Mouse (Mus musculus) NIH3T3 (cell line): ENCODE measurements around the gene Lrpap1.

Experiments
- DNase-seq: peaks from one replicate; pipeline ENCODE4 v3.0.0-alpha.2; 2012; ENCODE audit warnings: low read depth

The Lrpap1 gene

DNA sequence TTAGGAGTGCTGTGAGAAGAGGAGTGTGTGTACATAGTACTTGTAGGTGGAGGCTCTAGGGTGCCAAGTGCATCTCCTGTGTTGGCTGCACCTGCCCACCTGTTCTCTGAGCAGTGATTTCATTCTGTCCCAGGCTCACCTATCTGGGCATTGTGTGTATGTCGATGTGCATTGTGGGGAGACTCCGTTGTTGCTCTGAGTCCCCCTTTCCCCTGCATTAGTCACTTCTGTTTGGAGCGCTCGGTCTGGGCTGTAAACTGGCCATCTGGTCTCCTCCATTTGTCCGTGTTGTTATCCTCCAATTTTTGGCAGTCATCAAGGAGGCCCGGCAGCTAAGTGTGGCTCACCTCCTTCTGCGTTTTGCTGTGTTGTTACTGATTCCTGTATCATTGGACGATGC lies 14.5 kb upstream of the Lrpap1 start:
- DNase-seq, result no peak

DNA sequence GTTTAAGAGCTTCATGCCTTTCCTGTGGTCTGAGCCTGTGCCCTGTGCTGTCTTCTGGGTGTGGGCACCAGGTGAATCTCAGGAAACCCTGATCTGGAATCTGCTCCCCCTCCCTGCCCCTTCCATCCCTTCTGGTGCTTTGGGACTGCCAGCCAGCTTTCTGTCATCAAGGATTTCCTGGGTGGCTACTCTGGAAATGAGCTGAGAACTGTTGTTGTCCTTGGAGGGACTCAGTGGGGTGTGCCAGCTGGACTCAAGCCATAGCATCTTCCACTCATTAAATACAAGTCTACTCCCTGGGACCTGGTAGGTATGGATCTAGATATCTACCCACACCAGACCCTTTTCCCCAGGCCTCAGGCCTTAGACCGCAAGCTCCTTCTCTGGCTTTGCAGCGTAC lies 12.9 kb upstream of the Lrpap1 start:
- peak; percentile 10 for DNase-seq

DNA sequence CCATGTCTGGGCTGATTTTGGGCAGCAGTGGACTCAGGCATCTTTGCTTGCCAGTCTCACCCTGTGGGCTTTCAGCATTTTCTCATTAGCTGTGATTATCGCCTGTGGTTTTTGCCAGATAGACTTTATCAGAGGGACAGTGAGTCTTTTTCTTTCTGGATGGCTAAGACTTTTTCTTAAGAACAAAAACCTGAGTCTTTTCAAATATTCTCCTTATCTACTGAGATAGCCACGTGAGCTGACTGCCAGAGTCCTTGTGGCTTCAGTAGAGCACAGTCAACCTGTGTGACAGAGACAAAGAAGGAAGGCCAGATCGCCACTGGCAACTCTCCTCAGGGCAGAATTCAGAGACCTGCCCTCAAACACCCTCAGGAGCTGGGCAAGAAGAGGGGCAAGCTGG lies 12.1 kb upstream of the Lrpap1 start:
- no peak for DNase-seq

DNA sequence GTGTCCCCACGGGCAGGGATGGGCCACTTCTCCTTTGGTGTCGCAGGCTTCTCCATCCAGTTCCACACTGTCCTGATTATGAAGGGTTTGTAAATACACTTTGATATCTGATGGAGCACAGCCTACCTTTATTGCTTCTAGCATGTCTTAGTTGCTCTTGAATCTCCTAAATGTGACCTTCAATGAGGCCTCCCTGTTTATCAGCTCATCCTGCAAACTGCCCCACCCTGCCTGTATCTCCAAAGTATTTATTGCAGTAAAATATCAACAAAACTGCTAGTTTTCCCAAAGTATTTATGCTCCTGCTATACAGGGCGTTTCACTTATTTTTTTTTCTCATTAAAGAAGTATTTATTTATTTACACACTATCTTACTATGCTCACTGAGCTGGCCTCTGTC lies 10.4 kb upstream of the Lrpap1 start:
- no peak for DNase-seq

- DNase-seq, result no peak
Observed at GRCm38 (mm10) chr5:35112444-35112843, 6.9 kb upstream of the Lrpap1 start.

GRCm38 (mm10) chr5:35105922-35106298 lies 344 bp upstream of the Lrpap1 start:
- no peak for DNase-seq

DNA sequence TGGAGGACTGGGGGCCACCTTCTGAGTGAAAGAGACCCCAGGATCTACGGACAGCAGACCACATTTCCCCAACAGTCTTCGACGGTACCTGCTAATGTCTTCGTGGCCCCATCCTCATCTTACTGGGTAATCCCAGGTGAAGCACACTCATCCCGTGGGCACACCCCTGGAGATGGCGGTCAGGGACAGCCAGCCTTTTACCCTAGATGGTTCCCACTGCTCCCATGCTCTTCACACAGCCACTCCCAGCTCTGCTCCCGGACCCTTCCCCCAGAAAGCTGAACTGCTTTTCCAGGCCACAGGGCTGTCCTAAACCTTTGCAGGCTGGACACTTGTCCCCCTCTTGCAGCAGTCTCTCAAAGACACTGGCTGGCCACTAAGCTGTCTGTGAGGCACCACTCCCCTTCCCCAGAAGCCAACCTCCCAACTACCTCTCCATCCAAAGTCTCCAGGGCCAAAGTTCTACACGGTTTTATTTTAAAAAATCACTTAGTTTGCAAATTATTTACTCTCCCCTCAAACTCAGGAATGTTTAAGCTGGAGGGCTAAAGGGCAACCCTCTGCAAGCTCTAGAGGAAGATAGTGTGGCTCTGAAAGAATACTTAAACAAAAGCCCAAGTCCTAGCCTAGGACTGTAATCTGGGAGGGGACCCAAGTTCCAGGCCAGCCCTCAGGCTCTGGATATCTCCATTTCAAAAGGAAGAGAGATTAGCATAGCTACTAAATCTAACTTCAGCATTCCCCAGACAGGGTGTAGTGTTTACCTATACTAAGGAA lies 1.2 kb downstream of the Lrpap1 start:
- no peak for DNase-seq

DNA sequence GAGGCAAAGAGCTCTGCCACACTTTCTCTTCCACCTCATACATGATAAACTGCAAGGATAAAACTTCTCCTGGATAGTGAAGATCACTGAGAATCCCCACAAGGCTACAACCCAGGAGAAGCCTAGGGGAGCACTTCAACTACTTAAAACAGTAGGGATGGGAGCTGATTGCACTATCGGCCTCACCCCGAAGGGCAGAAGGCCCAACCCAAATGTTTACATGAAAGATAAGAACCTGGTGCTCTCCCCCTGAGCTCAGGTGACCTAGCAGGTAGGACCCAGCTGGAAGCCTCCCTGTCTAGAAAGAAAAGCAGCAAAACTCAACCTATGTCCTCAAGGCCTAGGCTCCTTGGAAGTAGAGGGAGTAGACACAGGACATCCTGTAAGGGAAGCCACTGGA lies 2.0 kb downstream of the Lrpap1 start:
- no peak for DNase-seq

GRCm38 (mm10) chr5:35103086-35103485 lies 2.5 kb downstream of the Lrpap1 start:
- no peak for DNase-seq

- no peak for DNase-seq
Observed at GRCm38 (mm10) chr5:35091636-35092035, 13.9 kb downstream of the Lrpap1 start.

DNA sequence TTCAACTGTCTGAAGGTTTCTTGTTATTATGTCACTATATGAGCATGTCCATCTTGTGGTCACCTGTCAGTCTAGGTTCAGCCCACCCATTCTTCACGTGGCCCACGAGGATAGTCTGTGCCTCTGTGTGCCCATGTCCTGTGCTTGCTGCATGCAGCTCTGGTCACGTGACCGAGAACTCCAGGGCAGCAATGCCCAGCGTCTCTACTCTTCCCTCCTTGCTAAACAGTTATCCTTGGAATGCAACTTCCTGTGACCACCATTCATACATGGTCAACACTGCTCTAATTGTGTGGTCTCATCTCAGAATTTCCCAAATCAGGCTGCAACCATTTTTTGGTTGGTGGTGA lies 16.0 kb downstream of the Lrpap1 start:
- no peak for DNase-seq

- peak; percentile 66 for DNase-seq
Observed at GRCm38 (mm10) chr5:35088785-35089613, 16.6 kb downstream of the Lrpap1 start.

GRCm38 (mm10) chr5:35084913-35085312 lies 20.7 kb downstream of the Lrpap1 start:
- DNase-seq, result no peak

DNA sequence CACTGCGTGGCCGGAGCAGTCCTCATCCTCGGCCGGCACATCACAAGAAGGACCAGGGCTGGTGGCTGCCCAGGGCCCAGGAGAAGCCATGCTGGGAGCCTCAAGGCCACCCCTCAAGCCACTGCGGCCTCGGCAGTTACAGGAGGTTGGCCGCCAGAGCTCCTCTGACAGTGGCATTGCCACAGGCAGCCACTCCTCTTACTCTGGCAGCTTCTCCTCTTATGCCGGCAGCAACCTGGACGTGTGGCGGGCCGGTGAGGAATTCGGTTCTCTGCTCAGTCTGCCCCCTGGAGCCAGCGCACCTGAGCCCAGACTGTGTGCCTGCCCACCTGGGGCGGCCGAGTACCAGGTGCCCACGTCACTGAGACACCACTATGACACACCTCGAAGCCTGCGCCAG lies 26.5 kb downstream of the Lrpap1 start:
- no peak for DNase-seq

DNA sequence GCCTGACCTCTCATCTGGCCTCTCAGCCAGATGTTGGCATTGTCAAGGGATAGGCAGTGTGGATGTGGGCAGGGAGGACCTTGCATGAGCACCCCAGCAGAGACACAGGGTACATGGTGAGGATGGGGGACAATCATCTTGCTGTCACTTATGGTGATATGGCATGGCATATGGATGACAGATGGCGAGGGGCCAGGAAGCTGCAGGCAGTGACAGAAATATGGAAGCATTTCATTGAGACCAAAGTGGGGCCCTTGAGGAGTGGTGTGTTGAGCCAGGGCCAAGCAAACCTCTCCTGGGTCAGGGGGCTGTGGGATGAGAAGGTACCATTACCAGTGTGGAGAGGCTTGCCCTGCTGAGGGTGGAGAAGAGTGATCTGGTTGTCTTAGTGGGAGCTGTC lies 29.2 kb downstream of the Lrpap1 start:
- no peak for DNase-seq

GRCm38 (mm10) chr5:35073992-35074391 lies 31.6 kb downstream of the Lrpap1 start:
- DNase-seq, result no peak

DNA sequence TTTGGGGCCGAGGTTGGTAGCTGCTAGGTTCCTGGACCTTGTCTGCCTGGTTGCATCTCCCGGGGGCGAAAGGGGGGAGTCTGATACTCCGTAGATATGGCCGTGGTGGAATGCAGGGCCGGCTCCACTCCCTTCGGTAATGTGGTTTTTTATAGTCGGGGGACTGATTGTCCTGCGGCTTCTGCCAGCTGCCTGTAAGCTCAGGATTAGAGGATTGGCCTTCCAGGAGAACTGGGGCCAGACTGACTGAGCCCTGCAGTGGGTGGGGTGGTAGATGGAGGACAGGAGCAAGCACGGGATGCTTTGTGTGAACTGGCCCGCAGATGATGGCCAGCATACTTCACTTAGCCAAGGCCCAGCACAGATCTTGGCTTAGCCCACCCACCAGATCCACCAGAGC lies 32.3 kb downstream of the Lrpap1 start:
- no peak for DNase-seq

DNA sequence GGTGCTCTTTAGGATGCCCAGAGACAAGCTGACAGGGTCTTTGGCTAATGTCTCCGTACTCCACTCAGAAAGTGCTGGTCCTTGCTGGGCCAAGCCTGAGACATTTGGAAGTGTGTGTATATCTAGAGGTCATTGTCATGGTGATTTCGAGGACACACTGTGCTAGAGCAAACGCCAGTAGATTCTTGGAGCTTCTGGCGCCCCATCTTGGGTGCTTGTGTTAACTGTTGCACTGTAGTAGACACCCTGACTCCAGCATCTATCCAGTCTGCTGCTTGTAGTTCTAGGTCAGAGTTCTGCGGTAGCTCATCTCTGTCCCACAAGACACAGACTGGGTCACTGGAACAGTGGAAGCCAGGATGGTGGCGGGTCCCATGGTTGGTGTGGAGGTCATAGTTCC lies 33.7 kb downstream of the Lrpap1 start:
- DNase-seq, result no peak

- no peak for DNase-seq
Observed at GRCm38 (mm10) chr5:35070953-35071352, 34.6 kb downstream of the Lrpap1 start.

- no peak for DNase-seq
Observed at GRCm38 (mm10) chr5:35070314-35070713, 35.3 kb downstream of the Lrpap1 start.

GRCm38 (mm10) chr5:35069841-35070240 lies 35.7 kb downstream of the Lrpap1 start:
- no peak for DNase-seq

- DNase-seq, result no peak
Observed at GRCm38 (mm10) chr5:35060098-35060497, 45.5 kb downstream of the Lrpap1 start.

DNA sequence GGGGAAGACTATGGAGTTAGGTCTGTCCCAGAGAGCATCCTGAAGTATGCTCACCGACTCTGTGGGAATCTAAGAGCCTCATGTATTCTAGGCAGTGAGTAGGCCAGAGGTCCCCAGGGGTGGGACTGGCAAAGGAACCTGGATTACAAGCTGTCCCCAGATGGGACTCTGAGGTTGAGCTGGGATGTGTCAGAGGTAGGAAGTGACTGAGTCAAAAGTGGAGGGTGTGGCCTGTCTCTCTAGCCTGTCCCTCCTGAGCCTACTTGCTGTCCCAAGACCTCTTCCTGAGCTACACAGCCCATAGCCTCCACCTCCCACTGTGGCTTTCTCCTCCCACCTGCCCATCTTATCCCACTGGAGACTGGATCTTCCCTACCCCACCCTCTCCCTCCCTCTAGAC lies 47.4 kb downstream of the Lrpap1 start:
- no peak for DNase-seq

- DNase-seq, result no peak
Observed at GRCm38 (mm10) chr5:35057582-35057981, 48.0 kb downstream of the Lrpap1 start.
